Mouse (Mus musculus) layer of hippocampus, adult 9-11 months (tissue): ENCODE data around the gene Smad6.

ENCODE experiments used
- DNase-seq: peaks from one replicate; pipeline ENCODE4 v3.0.0; 2022

Gene Smad6

DNA sequence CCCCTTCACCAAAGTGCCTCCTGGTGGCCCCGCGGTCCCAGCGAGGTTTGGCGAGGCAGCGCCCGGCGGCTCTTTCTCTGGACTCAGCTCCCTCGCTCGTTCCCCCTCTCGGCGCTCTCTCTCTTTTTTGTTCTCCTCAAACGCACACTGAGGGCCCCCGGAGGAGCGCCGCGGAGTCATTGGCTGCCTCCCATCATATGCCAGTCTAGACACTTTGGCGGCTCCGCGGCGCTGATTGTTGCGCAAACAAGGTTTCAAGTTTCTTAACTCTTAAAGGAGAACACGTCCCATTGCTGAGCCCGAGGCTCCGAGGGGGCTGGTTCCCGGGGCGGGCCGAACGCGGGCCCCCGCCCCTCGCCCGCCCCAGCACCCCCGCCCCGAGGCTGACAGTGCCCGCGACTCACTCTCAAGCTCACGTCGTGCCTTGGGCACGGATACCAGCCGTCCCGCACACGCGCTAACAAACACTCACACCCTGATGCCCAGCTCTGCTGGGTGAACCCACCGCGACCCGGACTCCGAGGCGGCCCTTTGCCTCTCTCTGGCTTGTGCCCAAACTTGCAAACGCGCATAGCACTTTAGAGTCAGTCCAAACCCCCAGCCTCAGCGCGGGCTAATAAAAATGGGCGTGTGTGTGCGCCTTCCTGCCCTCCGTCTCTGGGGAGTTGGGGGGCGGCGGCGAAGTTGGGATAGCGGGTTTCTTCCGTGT, at the start of gene Smad6:
Gene Smad6, minus strand, starts transcription at position 207 of the 709 bp plus-strand sequence.
- peak; percentile 86 for DNase-seq

DNA sequence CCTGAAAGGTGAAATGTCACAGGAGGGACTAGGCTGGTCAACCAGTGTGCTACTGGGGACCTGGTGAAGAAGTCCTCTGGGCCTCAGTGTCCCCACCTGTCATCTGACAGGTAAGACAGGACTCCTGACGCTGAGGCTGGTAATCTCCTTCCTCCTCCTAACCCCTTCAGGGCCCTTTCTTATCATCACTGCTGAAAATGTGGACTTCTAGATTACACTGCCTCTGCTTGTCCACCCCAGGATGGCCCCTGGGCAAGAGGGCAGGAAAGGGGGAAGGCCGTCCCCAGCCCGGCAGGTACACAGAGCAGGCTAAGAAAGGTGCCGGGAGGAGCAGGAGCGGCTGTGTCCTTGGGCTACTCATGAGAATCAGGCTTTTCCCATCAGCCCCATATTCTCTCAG, 48.8 kb upstream of the Smad6 start:
- no peak for DNase-seq

DNA sequence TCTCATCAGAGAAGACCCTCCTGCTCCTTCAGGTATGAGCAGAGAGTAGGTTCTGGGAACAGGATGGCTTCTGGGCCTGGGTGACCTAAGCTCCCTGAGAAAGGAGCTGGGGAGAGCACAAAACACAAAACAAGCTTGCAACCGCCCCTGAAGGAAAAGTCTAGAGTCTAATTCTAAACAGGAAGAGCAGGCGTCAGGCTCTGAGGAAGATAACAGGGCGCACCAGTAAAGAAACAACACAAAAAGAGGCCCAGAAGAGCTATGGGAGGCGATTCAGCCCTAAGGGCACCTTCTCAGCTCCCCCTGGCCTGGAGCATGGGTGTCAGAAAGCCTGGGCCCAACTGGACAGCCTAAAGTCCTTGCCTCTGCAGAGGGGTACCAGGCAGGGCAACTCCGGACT, 47.3 kb upstream of the Smad6 start:
- DNase-seq, result no peak

DNA sequence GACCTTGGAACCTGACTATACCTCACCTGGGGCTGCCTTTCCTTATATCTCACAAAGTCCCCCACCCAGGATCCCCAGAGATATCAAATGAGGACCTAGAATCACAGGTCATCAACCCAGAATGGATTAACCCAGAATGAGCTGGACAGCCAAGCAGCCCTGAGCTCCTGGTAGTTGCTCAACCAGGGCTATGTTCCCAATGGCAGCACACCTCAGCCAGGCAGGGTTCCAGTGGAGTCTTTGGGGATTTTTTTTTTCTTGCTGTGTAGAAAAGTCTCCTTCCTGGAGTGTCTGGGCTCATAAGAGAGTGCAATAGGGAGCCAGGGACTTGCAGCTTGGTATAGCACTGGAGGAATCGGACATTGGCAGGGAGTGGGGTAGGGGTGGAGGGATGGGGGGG, 46.7 kb upstream of the Smad6 start:
- no peak for DNase-seq

DNA sequence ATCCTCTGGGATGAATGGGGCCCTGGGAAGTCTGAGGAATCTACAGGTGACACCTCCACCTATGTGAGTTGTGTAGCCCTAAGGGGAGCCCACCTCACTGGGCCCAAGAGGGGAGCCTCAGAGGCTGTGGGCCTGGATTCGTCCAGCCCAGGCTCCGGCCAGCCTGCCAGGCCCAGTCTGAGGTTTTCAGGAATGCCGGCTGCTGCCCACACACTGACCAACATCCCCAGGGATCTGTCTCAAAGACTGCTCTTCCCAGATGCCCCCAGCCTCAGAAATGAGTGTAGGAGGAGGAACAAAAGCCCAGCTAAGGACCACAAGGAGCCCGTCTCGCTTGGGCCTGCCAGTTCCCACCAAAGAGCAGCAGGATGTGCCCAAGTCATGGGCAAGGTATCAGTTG, 45.9 kb upstream of the Smad6 start:
- DNase-seq, result no peak

DNA sequence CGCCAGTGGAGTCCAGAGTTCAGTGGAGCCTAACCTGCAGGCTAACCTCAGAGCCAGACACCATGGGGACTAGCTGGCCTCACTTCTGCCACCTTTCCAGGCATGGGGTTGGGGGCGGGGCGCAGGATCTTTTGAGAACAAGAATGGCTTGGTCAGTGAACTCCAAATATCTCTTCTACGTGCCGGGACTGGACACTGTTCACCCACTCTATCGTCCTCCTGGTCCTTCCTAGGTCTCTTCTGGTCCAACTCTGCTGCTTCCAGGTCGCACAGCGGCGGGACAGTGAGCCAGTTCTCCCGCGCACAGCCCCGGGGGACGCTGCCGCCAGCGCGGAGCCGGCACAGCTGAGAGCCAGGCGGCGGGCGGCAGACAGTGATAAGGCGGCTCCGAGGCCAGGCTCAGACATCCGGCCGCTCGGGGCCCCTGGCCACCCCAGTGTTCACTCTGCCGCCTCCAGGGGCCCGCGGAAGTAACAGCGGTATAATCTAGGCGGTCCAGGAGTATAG, 38.2 kb upstream of the Smad6 start:
- no peak for DNase-seq

DNA sequence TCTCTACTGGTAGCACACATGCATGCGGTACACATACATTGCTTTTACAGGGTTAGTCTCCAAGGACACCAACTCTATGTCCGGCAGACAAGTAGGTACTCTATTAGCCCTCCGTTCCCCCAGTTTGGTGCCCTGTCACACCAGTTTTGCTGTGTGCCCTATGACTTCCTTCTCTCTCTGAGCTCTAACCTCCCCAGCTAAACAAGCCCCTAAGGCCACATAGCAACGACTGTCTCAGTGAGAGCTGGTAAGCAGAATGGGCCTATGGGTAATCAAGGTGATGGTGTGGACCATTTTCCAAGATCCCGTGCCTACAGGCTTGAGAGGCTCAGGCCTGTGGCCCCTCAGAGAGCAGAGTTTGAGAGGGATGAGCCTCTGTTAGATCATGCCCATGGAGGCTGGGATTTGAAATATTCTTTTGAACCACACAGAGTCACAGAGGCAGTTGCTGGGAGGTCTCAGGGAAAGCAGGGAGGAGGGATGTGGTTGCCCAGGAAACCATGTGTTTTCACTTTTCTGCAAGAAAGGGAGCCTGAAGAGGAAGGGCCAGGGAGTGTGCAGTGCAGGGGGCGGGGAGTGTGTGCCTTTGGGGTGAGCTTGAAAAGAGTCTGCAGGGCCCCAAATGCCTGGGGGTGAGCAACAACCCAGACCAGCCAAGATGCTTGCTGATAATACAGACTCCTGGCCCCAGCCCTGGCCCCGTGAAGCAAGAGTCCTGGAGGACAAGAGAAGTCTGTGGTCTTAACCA, 36.2 kb upstream of the Smad6 start:
- DNase-seq, result no peak

DNA sequence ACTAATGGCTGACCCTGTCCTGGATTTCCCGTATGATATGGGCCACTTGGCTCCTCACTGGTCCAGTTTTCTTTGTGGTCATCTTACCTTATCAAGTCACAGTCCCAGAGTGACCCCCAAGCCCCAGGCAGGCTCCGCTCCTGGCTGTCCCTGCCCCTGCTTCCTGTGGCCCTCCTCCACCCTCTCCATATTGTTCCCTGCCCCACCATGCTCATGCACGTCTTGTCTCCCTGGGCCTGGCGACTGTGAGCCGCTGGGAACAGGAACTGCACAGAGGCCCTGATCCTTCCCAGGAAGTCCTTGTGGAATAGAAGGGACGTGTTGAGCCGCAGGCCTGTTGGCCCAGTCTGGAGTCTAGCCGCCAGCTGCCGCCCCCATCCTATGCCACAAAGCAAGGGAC, 33.3 kb upstream of the Smad6 start:
- no peak for DNase-seq

DNA sequence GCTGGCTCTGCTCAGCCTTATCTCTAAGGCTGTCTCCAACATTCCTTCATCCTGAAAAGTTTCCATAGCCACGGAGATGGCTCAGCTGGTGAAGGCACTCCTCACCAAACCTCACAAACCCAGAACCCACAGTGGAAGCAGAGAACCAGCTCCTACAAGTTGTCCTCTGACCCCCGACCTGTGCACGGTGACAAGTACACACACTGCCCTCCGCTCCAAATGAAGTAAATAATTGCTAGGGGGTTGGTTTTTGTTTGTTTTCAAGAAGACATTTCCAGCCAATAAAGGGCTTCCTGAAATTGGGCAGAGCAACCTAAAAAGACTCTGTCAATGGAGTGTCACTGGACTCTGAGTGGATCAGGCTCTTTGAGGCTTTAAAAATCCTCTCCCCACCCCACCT, 31.9 kb upstream of the Smad6 start:
- DNase-seq, result no peak

DNA sequence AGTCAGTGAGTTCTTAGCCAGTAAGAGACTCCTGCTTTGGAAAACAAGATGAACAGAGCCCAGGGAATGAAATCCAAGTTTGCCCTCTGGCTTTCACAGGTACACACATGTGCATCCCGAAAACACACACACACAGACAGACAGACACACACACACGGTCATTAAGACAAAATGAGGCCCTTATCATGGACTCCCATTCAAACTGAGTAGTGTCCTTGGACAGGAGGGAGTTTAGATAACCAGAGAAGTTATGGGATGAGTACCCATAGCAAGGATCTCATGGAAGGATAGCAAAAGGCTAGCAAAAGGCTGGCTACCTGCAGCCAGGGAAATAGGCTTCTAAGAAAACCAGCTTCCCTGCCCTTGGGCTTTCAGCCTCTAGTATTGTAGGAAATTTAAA, 29.4 kb upstream of the Smad6 start:
- no peak for DNase-seq

DNA sequence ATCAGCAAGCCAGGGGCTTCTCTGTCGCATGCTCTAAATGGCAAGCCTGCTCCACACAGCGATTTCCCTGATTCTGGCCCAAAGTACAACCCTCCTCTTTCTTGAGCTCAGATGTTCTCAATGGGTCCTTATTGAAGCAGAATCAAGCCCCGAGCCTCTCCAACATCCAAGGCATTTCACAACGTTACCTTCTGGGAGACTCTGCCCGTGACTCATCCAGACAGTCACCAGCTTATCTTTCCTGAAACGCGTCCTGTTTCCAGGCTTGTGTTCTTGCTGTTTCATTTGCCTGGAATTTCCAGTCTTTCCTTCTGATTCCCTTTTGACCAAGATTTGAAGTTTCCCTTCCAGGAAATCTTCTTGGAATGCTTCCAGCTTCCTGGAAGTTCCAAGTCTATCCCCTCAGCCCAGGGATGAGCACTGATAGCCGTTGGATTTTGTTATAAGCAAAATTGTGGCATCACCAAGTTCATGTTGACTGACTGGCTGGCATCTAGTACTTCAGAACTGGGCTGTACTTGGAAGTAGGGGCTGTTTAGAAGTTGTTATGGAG, 28.7 kb upstream of the Smad6 start:
- no peak for DNase-seq

DNA sequence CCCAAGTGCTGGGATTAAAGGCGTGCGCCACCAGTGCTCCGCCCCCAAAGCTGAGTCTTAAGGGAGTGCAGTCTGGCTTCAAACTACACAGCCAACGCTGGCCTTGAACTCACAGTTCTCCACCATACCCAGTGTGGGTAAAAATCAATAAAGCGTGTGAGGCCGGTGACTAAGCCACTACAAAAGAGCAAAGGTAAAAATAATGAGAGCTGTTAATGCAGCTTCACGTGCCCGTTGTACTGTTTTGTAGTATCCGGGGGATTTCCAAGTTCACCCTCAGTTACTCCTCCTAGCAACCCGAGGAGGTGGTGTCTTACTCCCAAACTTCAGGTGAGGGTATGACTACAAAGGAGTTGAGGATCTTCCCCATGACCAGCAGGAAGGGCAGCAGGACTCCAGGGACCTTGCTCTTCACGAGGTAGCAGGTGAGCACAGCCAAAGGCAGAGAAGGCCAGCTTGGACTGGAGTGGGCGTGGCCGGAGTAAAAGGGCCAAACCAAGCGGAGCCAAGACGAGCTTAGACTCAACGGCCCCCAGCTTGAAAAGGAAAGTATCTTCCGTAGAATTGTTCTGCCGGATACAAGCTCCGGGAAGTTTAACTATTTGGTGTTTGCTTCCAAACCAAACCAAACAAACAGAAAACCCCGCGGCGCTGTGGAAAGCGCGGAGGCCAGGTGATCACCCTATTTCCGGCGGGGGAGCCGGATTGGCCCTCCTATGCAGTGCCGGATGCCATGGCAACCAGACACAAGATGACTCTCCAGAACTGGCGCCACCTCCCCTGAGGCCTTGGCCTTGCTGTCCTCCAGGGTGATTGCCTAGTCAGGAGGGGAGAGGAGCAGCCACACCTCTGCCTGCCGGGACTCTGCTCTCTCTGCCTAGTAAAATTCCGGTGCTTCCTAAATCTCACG, 27.9 kb upstream of the Smad6 start:
- peak; percentile 32 for DNase-seq

DNA sequence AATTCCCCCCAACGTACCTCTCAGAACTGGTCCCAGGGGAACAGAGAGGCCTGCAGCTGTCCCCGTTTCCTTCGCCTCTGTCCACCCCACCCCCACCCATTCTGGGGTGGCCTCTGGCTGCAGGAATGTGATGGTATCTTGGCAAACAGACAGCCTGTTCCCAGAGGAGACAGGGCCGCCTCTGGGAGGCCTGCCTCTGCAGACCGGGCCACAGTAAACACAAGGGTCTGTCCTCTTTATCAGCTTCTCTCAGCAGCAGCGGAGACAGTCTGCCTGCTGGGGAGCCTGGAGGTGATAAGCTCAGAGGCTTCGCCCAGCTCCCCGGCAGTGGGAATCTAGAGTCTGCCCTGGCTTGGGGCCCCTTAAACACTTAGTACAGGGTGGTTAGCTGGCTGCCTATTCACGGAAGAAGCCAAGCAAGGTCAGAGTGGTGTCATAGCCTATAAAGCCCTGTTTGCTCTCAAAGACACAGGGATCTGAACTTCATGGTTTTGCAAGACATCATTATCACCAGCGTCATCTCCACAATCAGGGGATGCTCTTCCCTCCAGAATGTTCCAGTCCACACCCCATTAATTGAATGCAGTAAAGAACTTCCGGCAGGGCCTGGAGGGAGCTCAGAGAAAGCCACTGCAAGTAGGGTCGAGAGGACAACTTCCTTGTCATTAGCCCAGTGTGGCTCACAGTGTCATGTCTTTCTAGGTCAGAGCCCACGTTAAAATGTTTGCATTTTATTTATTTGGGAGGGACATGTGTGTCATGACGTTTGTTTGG, 23.4 kb upstream of the Smad6 start:
- no peak for DNase-seq

DNA sequence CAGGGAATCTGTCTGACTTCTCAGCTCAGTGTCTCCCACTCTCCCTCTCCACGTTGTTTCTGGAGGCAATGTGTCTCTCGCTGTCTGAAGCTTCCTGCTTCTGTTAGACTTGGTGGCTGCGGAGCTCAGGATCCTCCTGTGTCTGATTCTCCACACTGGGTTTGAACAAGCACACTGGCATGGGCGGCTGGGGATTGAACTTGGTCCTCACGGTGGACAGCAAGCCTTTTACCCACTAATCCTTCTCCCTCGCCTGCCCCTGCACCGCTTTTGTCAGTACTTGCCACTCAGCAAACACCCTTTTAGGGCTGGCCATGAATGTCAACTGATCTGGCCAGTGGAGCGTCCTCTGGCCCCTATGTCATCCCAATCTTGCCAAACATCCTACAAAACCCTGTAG, 22.5 kb upstream of the Smad6 start:
- no peak for DNase-seq

DNA sequence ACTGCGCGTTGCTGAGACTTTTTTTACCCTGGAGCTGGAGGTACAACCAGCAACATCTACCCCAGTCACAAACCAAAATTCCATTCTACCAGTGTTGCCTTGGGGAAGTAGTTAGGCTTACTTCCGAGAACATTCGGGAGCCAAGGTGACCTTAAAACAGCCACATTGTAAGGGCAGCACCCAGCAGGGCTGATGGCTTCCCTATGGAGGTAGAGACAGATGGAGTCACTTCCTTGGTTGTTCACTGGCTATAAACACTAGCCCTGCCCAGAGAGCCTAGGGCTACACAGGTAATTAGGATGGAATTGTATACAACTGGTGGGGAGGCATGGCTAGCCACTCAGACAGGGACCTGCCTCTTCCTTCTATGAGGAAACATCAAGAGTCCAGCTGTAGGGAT, 21.1 kb upstream of the Smad6 start:
- no peak for DNase-seq

DNA sequence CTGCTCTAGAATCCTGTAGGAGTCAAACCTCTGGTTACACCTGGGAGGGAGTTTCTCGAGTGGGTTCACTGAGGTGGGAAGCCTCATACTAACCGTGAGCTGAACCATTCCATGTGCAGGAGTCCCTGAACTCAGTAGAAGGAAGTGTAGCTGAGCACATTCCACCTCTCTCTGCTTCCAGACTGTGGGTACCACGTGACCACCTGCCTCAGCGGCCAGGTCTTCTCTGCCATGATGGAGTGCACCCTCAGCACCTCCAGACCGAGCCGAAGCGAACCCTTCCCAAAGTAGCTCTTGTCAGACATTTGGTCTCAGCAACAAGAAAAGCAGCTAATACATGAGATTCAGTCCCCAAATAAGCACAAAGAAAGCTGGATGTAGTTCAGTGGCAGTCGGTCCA, 20.4 kb upstream of the Smad6 start:
- DNase-seq, result no peak

DNA sequence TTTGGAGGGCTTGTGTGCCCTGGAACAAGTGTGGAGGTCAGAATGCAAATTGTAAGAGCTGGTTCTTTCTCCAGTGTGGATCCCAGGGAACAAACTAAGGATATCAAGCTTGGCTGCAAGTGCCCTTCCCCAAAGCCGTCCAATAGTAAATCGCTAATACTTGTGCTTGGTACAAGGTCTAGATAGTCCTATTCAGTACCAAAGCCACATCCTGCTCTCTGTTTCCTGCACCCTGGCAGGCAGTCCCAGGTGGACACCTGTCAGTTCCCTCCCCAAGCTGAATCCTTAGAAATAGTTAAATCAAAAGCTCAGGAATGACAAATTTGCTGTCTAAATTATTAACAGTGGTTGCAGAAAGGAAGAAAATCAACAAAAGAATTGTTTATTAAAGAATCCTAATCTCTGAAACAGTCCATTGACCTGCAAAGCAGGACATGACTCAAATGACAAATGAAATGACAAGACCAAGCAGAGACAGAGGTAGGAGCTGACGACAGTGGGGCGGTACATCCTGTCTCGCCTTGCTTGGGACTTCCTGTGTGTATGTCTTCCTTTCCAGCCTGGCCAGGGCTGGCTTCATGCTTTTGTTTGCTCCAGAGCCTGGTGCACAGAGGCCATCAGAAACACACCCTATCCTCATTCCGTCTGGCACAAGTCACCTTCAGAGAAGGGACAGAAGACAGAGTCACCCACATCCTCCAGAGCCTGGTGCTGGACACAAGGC, 8.2 kb upstream of the Smad6 start:
- DNase-seq, result no peak

DNA sequence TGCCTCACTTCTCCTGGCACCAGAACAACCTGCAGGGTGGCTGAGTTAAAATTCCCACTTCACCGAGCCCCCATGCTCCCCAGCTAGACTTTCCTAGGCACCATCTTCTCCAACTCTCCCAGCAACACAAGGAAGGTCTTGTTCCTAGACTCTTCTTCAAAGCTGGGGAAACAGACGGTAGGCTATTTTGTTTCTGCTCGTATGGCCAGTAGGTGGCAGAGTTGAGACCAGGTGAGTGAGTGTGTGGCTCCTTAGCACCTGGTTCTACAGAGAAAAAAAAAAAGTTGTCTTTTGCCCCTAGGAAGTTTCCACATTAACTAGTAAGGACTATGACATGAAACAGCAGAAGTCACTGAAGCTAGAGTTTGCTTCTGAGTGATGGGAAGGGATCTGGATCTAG, 3.7 kb upstream of the Smad6 start:
- no peak for DNase-seq

DNA sequence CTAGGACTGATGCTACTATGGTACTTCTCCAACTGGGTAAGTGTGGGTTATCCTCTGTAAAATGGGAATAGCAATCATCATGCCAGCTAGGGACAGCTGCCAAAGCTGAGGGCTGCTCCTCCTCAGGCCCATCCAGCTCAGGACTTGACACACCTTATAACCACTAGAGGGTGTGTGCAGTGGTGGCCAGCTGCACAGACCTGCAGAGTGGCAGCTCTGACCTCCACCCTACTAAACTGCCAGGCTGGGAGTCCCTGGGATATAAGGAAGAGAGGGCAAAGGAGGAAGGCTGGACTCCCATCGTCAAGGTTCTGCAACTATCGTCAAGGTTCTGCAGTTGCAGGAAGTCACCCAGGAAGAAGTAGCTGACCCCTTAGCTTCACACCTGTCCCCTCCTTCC, 3.1 kb upstream of the Smad6 start:
- DNase-seq, result no peak

DNA sequence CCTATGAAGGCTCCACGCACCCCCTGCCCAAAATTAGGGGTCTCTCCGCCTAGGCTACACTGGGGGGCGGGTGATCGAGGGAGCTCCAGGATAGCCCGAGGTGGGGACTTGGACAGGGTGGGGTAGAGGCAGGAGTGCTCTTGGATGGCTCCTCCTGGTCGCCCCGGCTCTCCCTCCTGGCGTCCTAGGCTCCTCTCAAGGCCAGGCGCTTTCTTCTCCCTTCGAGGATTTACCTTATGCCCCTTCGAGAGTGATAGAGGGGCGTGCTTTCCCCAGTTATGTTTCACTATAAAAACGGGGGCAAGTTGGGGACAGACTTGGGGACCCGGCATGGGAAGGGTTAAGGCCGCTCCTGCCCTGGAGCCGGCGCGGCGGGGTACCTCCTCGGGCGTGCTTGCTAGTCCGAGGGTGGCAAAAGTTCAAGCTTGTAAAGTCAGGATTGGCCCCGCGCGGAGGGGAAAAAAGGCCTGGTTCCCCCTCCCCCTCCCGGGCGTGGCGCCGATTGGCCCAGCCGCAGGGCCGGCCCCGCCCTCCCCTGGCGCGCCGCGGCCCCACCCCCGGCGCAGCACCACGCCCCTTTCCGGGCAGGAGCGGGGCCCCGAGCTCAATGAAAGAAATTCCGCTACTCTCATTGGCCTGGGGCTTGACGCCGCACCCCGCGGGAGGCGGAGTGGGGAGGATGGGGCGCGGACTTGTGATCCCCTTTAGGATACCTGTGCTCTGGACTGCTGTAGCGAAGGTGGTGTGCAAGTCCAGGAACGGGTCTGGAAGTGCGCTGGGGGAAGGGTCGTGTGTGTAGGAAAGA, 905 bp upstream of the Smad6 start:
- peak; percentile 89 for DNase-seq
